Mouse (Mus musculus) central nervous system, embryonic 18 days (tissue): ENCODE results near the gene Olfr1252. TPM values are rescaled to one million over a fixed set of nuclear protein-coding genes. Genes with fewer than 3 reads are reported as not detected.

Source experiments
- polyA plus RNA-seq: library from polyadenylated mRNA; depleted of rRNA; stranded (reverse); fragments of >200 nt; gene quantifications from 2 replicates; pipeline ENCODE4 v1.2.3, GENCODE M21; 2012; rRNA removed

Gene Olfr1252
- polyA plus RNA-seq, result not detected in 2 replicates

DNA sequence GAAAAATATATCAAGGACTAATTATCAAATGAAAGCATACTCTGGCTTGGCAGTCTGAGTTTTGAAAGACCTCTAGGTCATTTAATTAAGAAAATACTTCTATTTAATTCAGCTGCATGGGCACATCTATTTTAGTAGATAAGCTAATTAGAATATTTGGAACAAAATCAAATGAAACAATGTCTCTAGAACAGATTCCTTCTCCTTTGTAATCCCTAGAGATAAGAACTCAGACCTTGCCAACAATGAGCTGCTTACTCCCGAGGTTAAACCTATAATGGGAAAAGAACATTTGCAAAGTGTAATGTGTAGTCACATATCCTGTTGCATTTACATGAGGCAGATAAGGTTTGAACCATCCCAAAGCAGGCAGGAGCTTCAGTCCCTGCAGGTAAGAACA lies at the start of gene Olfr1252:
Olfr1252 (minus strand) TSS at position 101 of the 400 bp plus-strand sequence.

DNA sequence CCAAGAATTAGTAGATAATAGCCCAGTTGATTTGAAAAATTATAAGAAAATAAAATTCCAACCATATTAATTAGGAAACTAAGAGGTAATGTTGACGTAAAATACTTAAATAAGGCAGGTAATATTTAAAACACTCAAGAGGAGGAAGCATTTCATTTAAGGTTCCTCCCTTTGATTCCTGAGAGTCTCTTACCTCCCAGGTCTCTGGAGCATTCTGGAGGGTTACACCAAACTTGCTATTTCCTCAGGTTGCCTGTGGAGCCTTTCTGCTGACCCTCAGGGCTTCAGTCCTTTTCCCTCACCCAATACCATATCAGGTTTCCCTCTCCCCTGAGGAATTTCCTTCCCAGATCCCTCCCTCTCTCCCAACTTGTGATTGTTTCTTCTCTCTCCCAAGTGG lies 32.2 kb upstream of the Olfr1252 start, which contains the start of gene Olfr1253:
Olfr1253 (minus strand) TSS at position 101 of the 400 bp plus-strand sequence.

DNA sequence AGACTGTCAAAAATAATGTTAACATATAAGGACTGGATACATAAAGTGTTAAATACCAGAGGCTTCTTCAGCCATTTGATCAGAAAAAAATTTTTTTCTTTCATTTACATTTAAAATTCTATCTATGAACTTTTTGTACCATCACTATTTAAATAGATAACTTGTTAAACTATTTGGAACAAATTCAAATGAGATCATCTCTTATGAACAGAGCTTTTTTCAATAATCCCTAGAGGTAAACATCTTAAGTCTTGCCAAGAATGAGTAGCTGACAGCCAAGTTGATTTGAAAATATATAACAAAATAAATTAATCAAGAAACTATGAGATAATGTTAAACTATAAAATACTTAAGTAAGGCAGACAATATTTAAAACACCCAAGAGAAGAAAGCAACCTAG lies 53.0 kb downstream of the Olfr1252 start, which contains the start of gene Olfr1251:
Olfr1251 (minus strand) TSS at position 101 of the 400 bp plus-strand sequence.

Other genes with a start within 250 kb of the Olfr1252 start
- not detected in 2 replicates for gene Olfr1241, start 237.9 kb downstream of the Olfr1252 start, polyA plus RNA-seq
- gene Olfr1242, start 226.7 kb downstream of the Olfr1252 start, polyA plus RNA-seq, result not detected in 2 replicates
- not detected in 2 replicates for gene Olfr1243, start 193.5 kb downstream of the Olfr1252 start, polyA plus RNA-seq
- not detected in 2 replicates for gene Olfr1245, start 146.6 kb downstream of the Olfr1252 start, polyA plus RNA-seq
- not detected in 2 replicates for gene Olfr1246, start 131.9 kb downstream of the Olfr1252 start, polyA plus RNA-seq
- not detected in 2 replicates for gene Olfr1247, start 110.9 kb downstream of the Olfr1252 start, polyA plus RNA-seq
- gene Olfr1248, start 106.8 kb downstream of the Olfr1252 start, polyA plus RNA-seq, result not detected in 2 replicates
- gene Olfr1249, start 90.0 kb downstream of the Olfr1252 start, polyA plus RNA-seq, result not detected in 2 replicates
- gene Olfr1250, start 63.5 kb downstream of the Olfr1252 start, polyA plus RNA-seq, result not detected in 2 replicates
- not detected in 2 replicates for gene Olfr1251, start 53.1 kb downstream of the Olfr1252 start, polyA plus RNA-seq
- gene Olfr1253, start 32.1 kb upstream of the Olfr1252 start, polyA plus RNA-seq, result not detected in 2 replicates
- not detected in 2 replicates for gene Olfr1254, start 68.6 kb upstream of the Olfr1252 start, polyA plus RNA-seq
- gene Olfr1255, start 87.0 kb upstream of the Olfr1252 start, polyA plus RNA-seq, result not detected in 2 replicates
- gene Olfr1256, start 116.5 kb upstream of the Olfr1252 start, polyA plus RNA-seq, result not detected in 2 replicates
- gene Olfr48, start 123.2 kb upstream of the Olfr1252 start, polyA plus RNA-seq, result 0.14 TPM in 1 of 2 replicates, not detected in the other
- gene Olfr1257, start 153.4 kb upstream of the Olfr1252 start, polyA plus RNA-seq, result not detected in 2 replicates
- gene Olfr1258, start 202.3 kb upstream of the Olfr1252 start, polyA plus RNA-seq, result not detected in 2 replicates
- gene Olfr1259, start 223.7 kb upstream of the Olfr1252 start, polyA plus RNA-seq, result 0.01 and 0.09 TPM in 2 replicates
- not detected in 2 replicates for gene Olfr1260, start 249.3 kb upstream of the Olfr1252 start, polyA plus RNA-seq